Mouse (Mus musculus) heart, postnatal 0 days (tissue): ENCODE data around the gene Fate1. TPM values are rescaled to one million over a fixed set of nuclear protein-coding genes. Genes with fewer than 3 reads are reported as not detected.

Source experiments
- ATAC-seq: fragments of 200-750 bp; cut with Nextera tagmentation; 2 replicates; pipeline ENCODE4 v1.8.0; 2017; ENCODE audit warnings: low read depth, moderate number of reproducible peaks, moderate library complexity; ENCODE audit not compliant: insufficient read depth
- DNase-seq: peaks from one replicate; pipeline ENCODE4 v3.0.0-alpha.2; 2016; ENCODE audit warnings: low spot score
- H3K27ac ChIP-seq: fragments of 300-500 bp; sonication (generic); 2 replicates; pipeline ENCODE4 v1.5.1; 2014; ENCODE audit warnings: low read depth, mild to moderate bottlenecking
- H3K27me3 ChIP-seq: fragments of 300-500 bp; sonication (generic); 2 replicates; pipeline ENCODE4 v1.6.1; 2014; ENCODE audit warnings: low read length, mixed read lengths; ENCODE audit not compliant: control insufficient read depth, insufficient read depth
- H3K36me3 ChIP-seq: fragments of 300-500 bp; sonication (generic); replicated peaks from 2 replicates; pipeline ENCODE4 v1.6.1; 2014; ENCODE audit warnings: low read length, mixed read lengths; ENCODE audit not compliant: control insufficient read depth, insufficient read depth
- H3K4me1 ChIP-seq: fragments of 300-500 bp; sonication (generic); 2 replicates; pipeline ENCODE4 v1.6.1; 2014; ENCODE audit warnings: antibody characterized with exemption; ENCODE audit not compliant: control insufficient read depth, insufficient read depth
- H3K4me2 ChIP-seq: fragments of 300-500 bp; sonication (generic); 2 replicates; pipeline ENCODE4 v1.6.1; 2014; ENCODE audit warnings: low read depth, mild to moderate bottlenecking, low read length, moderate library complexity
- H3K4me3 ChIP-seq: fragments of 300-500 bp; sonication (generic); 2 replicates; pipeline ENCODE4 v1.5.1; 2014; ENCODE audit warnings: low read depth, low read length
- H3K9ac ChIP-seq: fragments of 300-500 bp; sonication (generic); replicated peaks from 2 replicates; pipeline ENCODE4 v1.6.1; 2014; ENCODE audit warnings: low read depth, low read length, mixed read lengths
- H3K9me3 ChIP-seq: fragments of 300-500 bp; sonication (generic); replicated peaks from 2 replicates; pipeline ENCODE4 v1.6.1; 2016; ENCODE audit warnings: low read length; ENCODE audit not compliant: control insufficient read depth
- CTCF ChIP-seq: IDR thresholded peaks from 2 replicates; pipeline ENCODE4 v1.5.1; 2016; ENCODE audit warnings: antibody characterized with exemption, control low read depth, low read depth
- EP300 ChIP-seq: IDR thresholded peaks from 2 replicates; pipeline ENCODE4 v1.6.1; 2016; ENCODE audit warnings: antibody characterized with exemption, low read depth
- WGBS: fragments of 180-500 bp; shearing (Covaris S2); extraction: QIAGEN DNeasy Blood & Tissue Kit; methylation state at CpG from one replicate; pipeline ENCODE4 v1.1.7; 2014; 5-methylcytosine and 5-hydroxymethylcytosine counted together
- polyA plus RNA-seq: library from polyadenylated mRNA; unstranded; fragments of >200 nt; fragmentation: Nextera tagmentation; extraction: Ambion mirVana; gene quantifications from 2 replicates; pipeline ENCODE4 v1.2.1, GENCODE M21; 2015
- total RNA-seq: library from RNA; depleted of rRNA; stranded (reverse); fragments of >200 nt; gene quantifications from 2 replicates; pipeline ENCODE4 v1.2.3, GENCODE M21; 2014; ENCODE audit warnings: low replicate concordance; rRNA removed

Gene Fate1
- total RNA-seq (not detected in 2 replicates), polyA plus RNA-seq (0.12 and 0.16 TPM in 2 replicates)

- H3K4me3 ChIP-seq, result no peak within 1 kb of the TSS
- ATAC-seq (no peak), DNase-seq (no peak)
- WGBS, result 54% methylated on average over 2 of the region's 2 CpGs
- no peaks in the 10 kb centered on the region for H3K9me3 ChIP-seq
- H3K9ac ChIP-seq, result no peak within 1 kb of the TSS
- no peaks in the 10 kb centered on the region for H3K36me3 ChIP-seq
- H3K27me3 ChIP-seq, result no peaks in the 10 kb centered on the region
- H3K4me1 ChIP-seq, result no peaks in the 10 kb centered on the region
- H3K4me2 ChIP-seq, result no peak within 1 kb of the TSS
- no peak within 1 kb of the TSS for H3K27ac ChIP-seq
- TF ChIP-seq EP300, result no peak
- TF ChIP-seq CTCF, result no peak
Observed at GRCm38 (mm10) chrX:71972686-71973085, at the start of gene Fate1. TSS of gene Fate1 (plus strand) at chrX:71972986.

- H3K9ac ChIP-seq, result no peak overlapping the region
- no peak overlapping the region for H3K27ac ChIP-seq
- H3K4me1 ChIP-seq, result no peaks in the 10 kb centered on the region
- H3K9me3 ChIP-seq, result no peaks in the 10 kb centered on the region
- H3K4me3 ChIP-seq, result no peak overlapping the region
- H3K4me2 ChIP-seq, result no peak overlapping the region
- TF ChIP-seq EP300 (no peak), CTCF (peak; percentile 58)
- no peaks in the 10 kb centered on the region for H3K36me3 ChIP-seq
- H3K27me3 ChIP-seq, result no peaks in the 10 kb centered on the region
- 20% methylated on average over 3 of the region's 3 CpGs for WGBS
- DNase-seq, result peak; percentile 5
- 0 out of 2 replicates have a peak, but pooled peaks have one; percentile 33 for ATAC-seq
Observed at GRCm38 (mm10) chrX:71946631-71947030, 26.2 kb upstream of the Fate1 start.

- ATAC-seq (no peak), DNase-seq (no peak)
- no peak overlapping the region for H3K27ac ChIP-seq
Observed at GRCm38 (mm10) chrX:71958366-71958765, 14.4 kb upstream of the Fate1 start.

GRCm38 (mm10) chrX:71962073-71963051, 10.4 kb upstream of the Fate1 start, which contains the start of gene Prrg3:
TSS of gene Prrg3 (plus strand) at chrX:71962624.
- peak within 1 kb of the TSS; percentile 72 for H3K27ac ChIP-seq
- H3K4me1 ChIP-seq, result no peaks in the 10 kb centered on the region
- H3K4me3 ChIP-seq, result peak within 1 kb of the TSS; percentile 50
- ATAC-seq (peak; percentile 83), DNase-seq (no peak)
- H3K4me2 ChIP-seq, result peak within 1 kb of the TSS; percentile 62
- 17% methylated on average over 54 of the region's 72 CpGs for WGBS
- no peaks in the 10 kb centered on the region for H3K9me3 ChIP-seq
- H3K9ac ChIP-seq, result peak within 1 kb of the TSS; percentile 45
- H3K36me3 ChIP-seq, result no peaks in the 10 kb centered on the region
- H3K27me3 ChIP-seq, result peaks cover 19% of the 10 kb centered on the region; the same call in 1 of the 2 replicates
- TF ChIP-seq EP300 (no peak), CTCF (no peak)

More at GRCm38 (mm10) chrX:71958366-71958765, 14.4 kb upstream of the Fate1 start:
- Histone ChIP-seq H3K9ac (no peak overlapping the region), H3K4me2 (no peak overlapping the region), H3K4me1 (no peaks in the 10 kb centered on the region), H3K36me3 (no peaks in the 10 kb centered on the region), H3K27me3 (peaks cover 16% of the 10 kb centered on the region; the same call in 1 of the 2 replicates), H3K4me3 (no peak overlapping the region), H3K9me3 (no peaks in the 10 kb centered on the region)
- TF ChIP-seq EP300 (no peak), CTCF (no peak)

- H3K36me3 ChIP-seq, result no peaks in the 10 kb centered on the region
- H3K9me3 ChIP-seq, result no peaks in the 10 kb centered on the region
- H3K27me3 ChIP-seq, result peaks cover 19% of the 10 kb centered on the region; the same call in 1 of the 2 replicates
- peak overlapping the region; percentile 50 for H3K4me3 ChIP-seq
- ATAC-seq (no peak), DNase-seq (no peak)
- H3K4me1 ChIP-seq, result no peaks in the 10 kb centered on the region
- WGBS, result 41% methylated on average over 9 of the region's 9 CpGs
- H3K9ac ChIP-seq, result peak overlapping the region; percentile 45
- H3K4me2 ChIP-seq, result peak overlapping the region; percentile 62
- TF ChIP-seq EP300 (no peak), CTCF (no peak)
- peak overlapping the region; percentile 72 for H3K27ac ChIP-seq
Observed at GRCm38 (mm10) chrX:71963275-71963912, 9.4 kb upstream of the Fate1 start.
